Mouse (Mus musculus): Measurements from ENCODE around the gene Nudt3.

GRCm38 (mm10) chr17:27611994-27612393 lies 11.3 kb downstream of the Nudt3 start:
- no peak for TF ChIP-seq CTCF (IDR thresholded peaks at IDR 0.05; ENCODE audit: control insufficient read depth, insufficient read depth, insufficient replicate concordance, low read depth, low read length)
- no peak for TF ChIP-seq POLR2A (IDR thresholded peaks at IDR 0.05; ENCODE audit: control insufficient read depth, low read depth, low read length)
